Mouse (Mus musculus) neural tube, embryonic 13.5 days (tissue): ENCODE measurements at regions not wholly inside any gene's neighbourhood (a gene's known extent, or its start where the extent isn't known, plus 50 kb on each side); places are given as distances from the start of the nearest gene placed in this dataset.

Source experiments
- ATAC-seq: fragments of 200-750 bp; cut with Nextera tagmentation; 2 replicates; pipeline ENCODE4 v1.8.0; 2017; ENCODE audit warnings: low read depth, mild to moderate bottlenecking, moderate TSS enrichment, moderate library complexity
- H3K27ac ChIP-seq: fragments of 300-500 bp; sonication (generic); replicated peaks from 2 replicates; pipeline ENCODE4 v1.5.1; 2015; ENCODE audit warnings: moderate library complexity, mild to moderate bottlenecking, inconsistent platforms
- H3K27me3 ChIP-seq: fragments of 300-500 bp; sonication (generic); 2 replicates; pipeline ENCODE4 v1.6.1; 2015; ENCODE audit warnings: mild to moderate bottlenecking, inconsistent platforms
- H3K36me3 ChIP-seq: fragments of 300-500 bp; sonication (generic); 2 replicates; pipeline ENCODE4 v1.6.1; 2015; ENCODE audit warnings: mild to moderate bottlenecking, inconsistent platforms
- H3K4me1 ChIP-seq: fragments of 300-500 bp; sonication (generic); replicated peaks from 2 replicates; pipeline ENCODE4 v1.6.1; 2015; ENCODE audit warnings: inconsistent platforms
- H3K4me2 ChIP-seq: fragments of 300-500 bp; sonication (generic); 2 replicates; pipeline ENCODE4 v1.6.1; 2015; ENCODE audit warnings: inconsistent platforms, mild to moderate bottlenecking, moderate library complexity
- H3K4me3 ChIP-seq: fragments of 300-500 bp; sonication (generic); 2 replicates; pipeline ENCODE4 v1.5.1; 2015; ENCODE audit warnings: mild to moderate bottlenecking, inconsistent platforms
- H3K9ac ChIP-seq: fragments of 300-500 bp; sonication (generic); 2 replicates; pipeline ENCODE4 v1.6.1; 2015; ENCODE audit warnings: moderate library complexity, mild to moderate bottlenecking, inconsistent platforms
- H3K9me3 ChIP-seq: fragments of 300-500 bp; sonication (generic); 2 replicates; pipeline ENCODE4 v1.6.1; 2016; ENCODE audit warnings: inconsistent platforms
- WGBS: fragments of 180-500 bp; shearing (Covaris S2); methylation state at CpG from one replicate; pipeline ENCODE4 v1.1.7; 2015; 5-methylcytosine and 5-hydroxymethylcytosine counted together

GRCm38 (mm10) chr8:34732808-34733207 is 621.3 kb upstream of the Gm10131 start:
- Histone ChIP-seq H3K36me3 (no peaks in the 10 kb centered on the region), H3K4me3 (no peak overlapping the region), H3K27ac (no peak overlapping the region), H3K9ac (no peak overlapping the region), H3K4me2 (no peak overlapping the region), H3K27me3 (no peaks in the 10 kb centered on the region), H3K4me1 (peaks cover 21% of the 10 kb centered on the region; the same call in 1 of the 2 replicates), H3K9me3 (no peaks in the 10 kb centered on the region)
- ATAC-seq, result no peak
- 11% methylated on average over 2 of the region's 2 CpGs for WGBS

GRCm38 (mm10) chr8:34732362-34732761 is 620.8 kb upstream of the Gm10131 start:
- Histone ChIP-seq H3K27ac (no peak overlapping the region), H3K9ac (no peak overlapping the region), H3K9me3 (no peaks in the 10 kb centered on the region), H3K27me3 (no peaks in the 10 kb centered on the region), H3K4me2 (no peak overlapping the region), H3K4me3 (no peak overlapping the region), H3K36me3 (no peaks in the 10 kb centered on the region), H3K4me1 (peaks cover 21% of the 10 kb centered on the region; the same call in 1 of the 2 replicates)
- 30% methylated on average over 1 of the region's 1 CpGs for WGBS
- no peak for ATAC-seq

GRCm38 (mm10) chr8:34731096-34731999 is 619.8 kb upstream of the Gm10131 start:
- H3K9ac ChIP-seq, result 0 out of 2 replicates have a peak overlapping the region, but pooled peaks have one; percentile 12
- ATAC-seq, result no peak; the same call in 1 of the 2 replicates
- H3K36me3 ChIP-seq, result no peaks in the 10 kb centered on the region
- H3K9me3 ChIP-seq, result no peaks in the 10 kb centered on the region
- WGBS, result 25% methylated on average over 12 of the region's 12 CpGs
- peak overlapping the region; percentile 31 for H3K4me2 ChIP-seq
- peaks cover 22% of the 10 kb centered on the region; the same call in 1 of the 2 replicates for H3K4me1 ChIP-seq
- no peak overlapping the region for H3K4me3 ChIP-seq
- no peak overlapping the region for H3K27ac ChIP-seq
- no peaks in the 10 kb centered on the region for H3K27me3 ChIP-seq

- no peak overlapping the region for H3K9ac ChIP-seq
- H3K36me3 ChIP-seq, result no peaks in the 10 kb centered on the region
- no peaks in the 10 kb centered on the region for H3K27me3 ChIP-seq
- WGBS, result 86% methylated on average over 7 of the region's 7 CpGs
- H3K4me3 ChIP-seq, result no peak overlapping the region
- no peak overlapping the region for H3K27ac ChIP-seq
- H3K4me1 ChIP-seq, result peaks cover 25% of the 10 kb centered on the region; the same call in 1 of the 2 replicates
- H3K4me2 ChIP-seq, result no peak overlapping the region
- no peaks in the 10 kb centered on the region for H3K9me3 ChIP-seq
- ATAC-seq, result no peak
Measured at GRCm38 (mm10) chr8:34729585-34729984, 618.0 kb upstream of the Gm10131 start.

- Histone ChIP-seq H3K36me3 (no peaks in the 10 kb centered on the region), H3K27ac (no peak overlapping the region), H3K9me3 (no peaks in the 10 kb centered on the region), H3K27me3 (no peaks in the 10 kb centered on the region), H3K4me2 (no peak overlapping the region), H3K4me1 (peaks cover 19% of the 10 kb centered on the region; the same call in 1 of the 2 replicates), H3K4me3 (no peak overlapping the region), H3K9ac (no peak overlapping the region)
- WGBS, result 58% methylated on average over 8 of the region's 8 CpGs
- ATAC-seq, result no peak
Measured at GRCm38 (mm10) chr8:34727699-34728098, 616.2 kb upstream of the Gm10131 start.

GRCm38 (mm10) chr8:34726145-34726767 is 614.7 kb upstream of the Gm10131 start:
- H3K36me3 ChIP-seq, result no peaks in the 10 kb centered on the region
- 66% methylated on average over 10 of the region's 10 CpGs for WGBS
- no peak overlapping the region for H3K4me2 ChIP-seq
- H3K4me3 ChIP-seq, result no peak overlapping the region
- no peak for ATAC-seq
- no peak overlapping the region for H3K27ac ChIP-seq
- no peaks in the 10 kb centered on the region for H3K9me3 ChIP-seq
- H3K27me3 ChIP-seq, result no peaks in the 10 kb centered on the region
- peaks cover 7% of the 10 kb centered on the region; the same call in 1 of the 2 replicates for H3K4me1 ChIP-seq
- H3K9ac ChIP-seq, result no peak overlapping the region

GRCm38 (mm10) chr8:34725546-34725945 is 614.0 kb upstream of the Gm10131 start:
- Histone ChIP-seq H3K9ac (no peak overlapping the region), H3K9me3 (no peaks in the 10 kb centered on the region), H3K4me3 (no peak overlapping the region), H3K27me3 (no peaks in the 10 kb centered on the region), H3K36me3 (no peaks in the 10 kb centered on the region), H3K4me1 (0 out of 2 replicates have a peak, but pooled peaks cover 3% of the 10 kb centered on the region), H3K27ac (no peak overlapping the region), H3K4me2 (no peak overlapping the region)
- no peak for ATAC-seq
- WGBS, result 84% methylated on average over 4 of the region's 4 CpGs

GRCm38 (mm10) chr8:34709911-34710733 is 598.6 kb upstream of the Gm10131 start:
- Histone ChIP-seq H3K36me3 (no peaks in the 10 kb centered on the region), H3K27ac (peak overlapping the region; percentile 52; the same call in 1 of the 2 replicates), H3K4me3 (no peak overlapping the region), H3K27me3 (no peaks in the 10 kb centered on the region), H3K4me2 (no peak overlapping the region), H3K9ac (no peak overlapping the region), H3K9me3 (no peaks in the 10 kb centered on the region), H3K4me1 (0 out of 2 replicates have a peak, but pooled peaks cover 4% of the 10 kb centered on the region)
- 73% methylated on average over 23 of the region's 23 CpGs for WGBS
- no peak for ATAC-seq

GRCm38 (mm10) chr8:34709316-34709715 is 597.8 kb upstream of the Gm10131 start:
- Histone ChIP-seq H3K36me3 (no peaks in the 10 kb centered on the region), H3K9me3 (no peaks in the 10 kb centered on the region), H3K4me1 (0 out of 2 replicates have a peak, but pooled peaks cover 4% of the 10 kb centered on the region), H3K27ac (no peak overlapping the region), H3K9ac (no peak overlapping the region), H3K4me2 (no peak overlapping the region), H3K4me3 (no peak overlapping the region), H3K27me3 (no peaks in the 10 kb centered on the region)
- WGBS, result 66% methylated on average over 11 of the region's 11 CpGs
- no peak for ATAC-seq

- Histone ChIP-seq H3K9ac (no peak overlapping the region), H3K4me2 (no peak overlapping the region), H3K27me3 (no peaks in the 10 kb centered on the region), H3K36me3 (no peaks in the 10 kb centered on the region), H3K4me3 (no peak overlapping the region), H3K27ac (no peak overlapping the region), H3K4me1 (peaks cover 4% of the 10 kb centered on the region; the same call in 1 of the 2 replicates), H3K9me3 (no peaks in the 10 kb centered on the region)
- no peak for ATAC-seq
- 22% methylated on average over 8 of the region's 8 CpGs for WGBS
Measured at GRCm38 (mm10) chr8:34703351-34703750, 591.8 kb upstream of the Gm10131 start.

- no peaks in the 10 kb centered on the region for H3K9me3 ChIP-seq
- no peaks in the 10 kb centered on the region for H3K36me3 ChIP-seq
- peaks cover 4% of the 10 kb centered on the region; the same call in 1 of the 2 replicates for H3K4me1 ChIP-seq
- ATAC-seq, result no peak
- 91% methylated on average over 2 of the region's 2 CpGs for WGBS
- H3K27ac ChIP-seq, result no peak overlapping the region
- H3K9ac ChIP-seq, result no peak overlapping the region
- no peak overlapping the region for H3K4me2 ChIP-seq
- H3K4me3 ChIP-seq, result no peak overlapping the region
- no peaks in the 10 kb centered on the region for H3K27me3 ChIP-seq
Measured at GRCm38 (mm10) chr8:34702806-34703205, 591.3 kb upstream of the Gm10131 start.
